Mouse (Mus musculus) lung, adult 2 months (tissue): ENCODE results near the gene Jmjd1c.

Experiments
- CTCF ChIP-seq: fragments of 200-500 bp; IDR thresholded peaks from 2 replicates; pipeline ENCODE4 v1.5.1; 2011; ENCODE audit warnings: mild to moderate bottlenecking, low read length, control low read depth; ENCODE audit not compliant: insufficient read depth
- POLR2A ChIP-seq: fragments of 200-500 bp; IDR thresholded peaks from 2 replicates; pipeline ENCODE4 v1.6.1; 2011; ENCODE audit warnings: low read depth, mild to moderate bottlenecking, control low read depth, low read length, borderline replicate concordance; ENCODE audit errors: extremely low read depth

GRCm38 (mm10) chr10:67284761-67285175 lies 188.8 kb downstream of the Jmjd1c start:
- TF ChIP-seq CTCF, result no peak
- no peak for TF ChIP-seq POLR2A
